Mouse (Mus musculus): Measurements from ENCODE around the gene Ap3b1.

Ap3b1 gene

DNA sequence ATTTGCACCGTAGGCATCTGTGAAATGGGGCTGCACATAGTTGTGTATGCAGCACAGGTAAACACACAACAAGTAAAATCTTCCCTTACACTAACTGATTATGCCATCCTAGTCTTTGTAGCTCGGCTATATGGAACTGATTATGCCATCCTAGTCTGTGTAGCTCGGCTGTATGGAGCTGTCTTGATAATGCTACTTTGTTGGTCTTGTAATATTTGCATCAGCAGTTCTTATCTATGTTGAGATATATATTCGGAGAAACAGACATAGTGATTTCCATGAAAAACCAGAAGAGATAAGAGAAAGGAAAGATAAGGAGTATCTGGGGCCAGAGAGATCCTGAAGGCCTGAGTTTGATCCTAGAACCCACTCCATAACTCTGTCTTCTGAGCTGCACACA lies 178.6 kb downstream of the Ap3b1 start:
- no peak for DNase-seq (ENCODE audit: low read depth, low spot score)

DNA sequence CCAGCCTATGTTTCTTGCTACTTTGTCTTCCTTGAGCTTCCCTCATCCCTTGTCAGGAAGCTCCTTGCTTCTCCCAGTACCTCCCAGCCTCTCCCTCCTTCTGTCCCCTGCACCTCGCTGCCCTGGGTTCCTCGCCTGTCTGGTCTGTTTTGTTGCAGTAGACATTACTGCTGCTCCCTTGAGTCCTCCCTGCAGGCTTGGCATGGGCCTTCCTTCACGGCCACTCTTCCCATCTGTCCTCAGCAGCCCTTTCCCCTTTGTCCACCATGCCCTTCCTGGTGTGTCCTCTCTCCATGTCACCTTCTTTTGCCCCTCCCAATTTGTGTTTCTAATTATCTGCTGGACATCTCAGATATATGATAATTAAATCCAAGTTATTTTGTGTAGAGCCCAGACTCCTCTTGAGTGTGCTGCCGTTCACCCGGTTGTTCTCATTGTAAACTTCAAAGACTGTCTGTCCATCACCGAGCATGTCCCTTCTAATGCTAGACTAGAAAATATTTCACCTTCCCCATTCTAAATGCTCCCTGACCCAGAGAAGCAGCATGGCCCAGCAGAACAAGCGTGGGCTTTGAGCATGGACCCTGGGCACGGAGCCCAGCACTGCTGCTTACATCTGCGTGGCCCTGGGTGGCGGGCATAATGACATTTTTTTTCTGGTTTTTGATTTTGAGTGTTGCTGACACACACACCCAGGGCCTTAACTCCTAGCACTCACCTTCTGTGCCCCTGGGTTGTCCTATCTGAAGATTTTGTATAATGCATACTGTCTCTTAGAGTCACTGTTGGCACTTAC lies 181.3 kb downstream of the Ap3b1 start:
- DNase-seq (ENCODE audit: low read depth, low spot score): no peak

- DNase-seq (ENCODE audit: low read depth, low spot score): no peak
Observed at GRCm38 (mm10) chr13:94542061-94542460, 183.3 kb downstream of the Ap3b1 start.

- no peak for DNase-seq (ENCODE audit: low read depth, low spot score)
Observed at GRCm38 (mm10) chr13:94544211-94544610, 185.5 kb downstream of the Ap3b1 start.

GRCm38 (mm10) chr13:94545739-94546138 lies 187.0 kb downstream of the Ap3b1 start:
- no peak for DNase-seq (ENCODE audit: low read depth, low spot score)

GRCm38 (mm10) chr13:94546246-94546645 lies 187.5 kb downstream of the Ap3b1 start:
- no peak for DNase-seq (ENCODE audit: low read depth, low spot score)

GRCm38 (mm10) chr13:94549580-94549979 lies 190.8 kb downstream of the Ap3b1 start:
- no peak for DNase-seq (ENCODE audit: low read depth, low spot score)

DNA sequence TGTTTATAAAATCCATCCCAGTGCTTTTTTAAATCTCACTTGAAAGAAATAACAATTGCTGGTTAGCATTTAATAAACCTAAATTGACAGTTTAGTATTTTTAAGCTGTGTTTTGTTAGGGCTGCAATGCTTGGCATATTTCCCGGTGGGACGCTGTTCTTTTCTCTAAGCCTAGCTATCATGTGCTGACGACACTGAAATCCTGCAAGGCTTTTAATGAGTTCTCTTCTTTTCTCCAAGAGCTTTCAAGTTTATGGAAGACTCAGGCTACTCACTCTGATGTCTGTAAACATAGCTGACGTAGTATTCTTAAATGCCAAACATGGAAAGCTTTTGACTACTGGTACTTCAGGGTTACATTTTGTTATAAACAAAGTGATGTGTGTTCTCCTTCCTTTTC lies 191.3 kb downstream of the Ap3b1 start:
- no peak for DNase-seq (ENCODE audit: low read depth, low spot score)

- DNase-seq (ENCODE audit: low read depth, low spot score): peak; percentile 46
Observed at GRCm38 (mm10) chr13:94560011-94560410, 201.3 kb downstream of the Ap3b1 start.

DNA sequence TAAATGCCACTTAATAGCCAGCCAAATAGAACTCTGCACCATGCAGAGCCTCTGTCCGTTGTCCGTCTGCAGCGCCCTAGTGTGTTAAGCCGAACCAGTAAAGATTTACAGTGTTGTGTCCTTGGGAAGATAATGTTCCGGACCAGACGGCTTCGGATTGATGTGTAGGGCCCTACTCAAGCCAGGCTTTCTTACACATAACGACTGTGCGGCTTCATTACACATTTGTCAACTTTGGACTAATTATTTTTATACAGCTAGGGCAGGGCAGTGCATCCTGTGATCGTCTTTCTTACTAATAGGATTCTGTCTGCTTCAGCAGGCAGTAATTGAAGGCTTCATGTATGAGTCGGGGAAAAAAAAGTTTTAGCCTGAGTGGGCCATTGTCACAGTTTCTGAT lies 202.1 kb downstream of the Ap3b1 start:
- no peak for DNase-seq (ENCODE audit: low read depth, low spot score)

- no peak for DNase-seq (ENCODE audit: low read depth, low spot score)
Observed at GRCm38 (mm10) chr13:94562652-94563339, 204.0 kb downstream of the Ap3b1 start.

DNA sequence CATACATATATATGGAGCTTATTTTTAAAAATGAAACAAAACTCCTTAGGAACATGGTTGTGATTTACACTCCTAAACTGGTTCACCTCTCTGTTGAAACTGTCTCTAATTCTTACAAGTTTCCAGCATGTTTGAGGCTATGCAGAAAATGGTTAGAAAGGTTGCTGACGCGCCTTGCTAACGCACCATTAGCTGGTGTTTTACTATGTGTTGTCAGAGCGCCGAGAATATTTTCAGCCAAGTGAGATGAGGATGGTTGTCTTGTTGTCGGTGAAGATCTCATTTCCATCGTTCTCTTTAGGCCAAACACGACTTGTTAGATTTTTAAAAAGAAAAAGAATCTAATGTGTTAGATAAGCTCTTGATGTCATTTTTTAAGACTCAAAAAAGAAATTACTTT lies 205.1 kb downstream of the Ap3b1 start:
- DNase-seq (ENCODE audit: low read depth, low spot score): no peak

- no peak for DNase-seq (ENCODE audit: low read depth, low spot score)
Observed at GRCm38 (mm10) chr13:94564351-94564994, 205.7 kb downstream of the Ap3b1 start.

GRCm38 (mm10) chr13:94565176-94565575 lies 206.4 kb downstream of the Ap3b1 start:
- no peak for DNase-seq (ENCODE audit: low read depth, low spot score)

DNA sequence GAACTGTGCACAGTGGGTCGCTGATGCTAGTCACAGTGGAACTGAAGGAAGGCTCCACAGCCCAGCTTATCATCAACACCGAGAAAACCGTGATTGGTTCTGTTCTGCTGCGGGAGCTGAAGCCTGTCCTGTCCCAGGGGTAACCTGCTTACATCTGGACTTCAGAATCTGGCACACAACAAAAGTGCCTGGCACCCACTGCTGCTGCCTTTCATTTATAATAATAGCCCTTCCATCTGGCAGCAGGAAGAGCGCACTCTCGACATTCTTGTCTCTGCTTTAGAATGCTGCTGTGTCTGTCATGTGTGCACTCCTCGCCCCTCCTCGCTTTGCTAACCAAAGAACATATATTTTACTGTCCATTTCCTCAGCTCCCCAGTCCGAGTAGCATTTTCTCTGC lies 206.9 kb downstream of the Ap3b1 start:
- DNase-seq (ENCODE audit: low read depth, low spot score): no peak

- DNase-seq (ENCODE audit: low read depth, low spot score): no peak
Observed at GRCm38 (mm10) chr13:94567739-94568138, 209.0 kb downstream of the Ap3b1 start.

DNA sequence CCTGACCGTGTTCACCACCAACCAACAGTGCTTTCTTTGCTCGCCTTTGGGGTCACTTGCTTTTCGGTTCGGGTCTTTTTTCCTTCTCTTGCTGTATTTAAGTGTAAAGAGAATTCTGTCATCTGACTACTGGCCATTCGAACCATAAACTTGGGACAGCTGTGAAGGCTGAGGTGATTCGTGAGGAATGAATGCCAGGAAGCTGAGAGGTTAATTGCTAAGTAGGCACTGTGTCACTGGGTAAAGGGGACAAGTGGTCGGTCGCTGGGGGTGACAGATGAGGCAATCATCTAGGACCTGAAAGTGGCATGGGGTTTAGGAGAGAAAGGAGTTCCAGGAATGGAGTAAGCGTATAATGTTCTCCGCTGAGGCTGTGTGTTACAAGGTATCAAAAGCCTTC lies 212.2 kb downstream of the Ap3b1 start:
- DNase-seq (ENCODE audit: low read depth, low spot score): no peak

DNA sequence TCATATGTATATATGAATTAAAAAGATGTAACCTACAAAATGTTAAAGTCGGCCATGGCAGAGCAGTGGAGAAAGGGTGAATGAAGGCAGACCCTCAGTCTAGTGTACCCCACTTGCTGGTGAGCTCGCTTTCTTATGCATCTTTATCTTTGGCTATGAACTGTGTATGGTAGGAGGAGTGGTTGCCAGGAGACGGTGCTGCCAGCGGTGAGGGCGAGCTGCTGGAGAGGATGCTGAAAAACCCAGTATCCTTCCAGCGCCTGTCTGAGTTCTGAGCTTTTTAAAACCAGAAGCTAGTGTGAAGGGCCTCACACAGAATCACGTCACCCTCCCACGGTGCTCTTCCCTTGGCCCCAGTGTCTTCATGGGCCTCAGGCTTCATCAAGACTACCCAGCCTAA lies 214.6 kb downstream of the Ap3b1 start:
- no peak for DNase-seq (ENCODE audit: low read depth, low spot score)

DNA sequence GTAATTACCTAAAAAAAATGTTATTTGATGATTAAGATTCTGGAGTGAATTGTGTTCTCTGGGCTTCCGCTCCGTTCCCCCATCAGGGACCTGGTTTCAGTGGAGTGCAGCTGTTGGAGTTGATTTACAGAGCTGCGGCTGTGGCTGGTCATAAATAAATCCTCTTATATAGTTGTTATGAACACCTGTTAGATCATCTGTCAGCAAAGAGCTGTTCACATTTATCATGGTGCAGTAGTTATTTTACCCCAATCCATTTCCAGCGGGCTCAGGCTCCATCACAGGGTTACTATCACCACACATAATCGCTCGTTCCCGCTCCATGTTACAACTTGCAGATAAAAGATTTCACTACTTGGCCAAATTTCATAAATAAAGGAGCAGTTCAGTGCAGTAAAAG lies 215.1 kb downstream of the Ap3b1 start:
- no peak for DNase-seq (ENCODE audit: low read depth, low spot score)

DNA sequence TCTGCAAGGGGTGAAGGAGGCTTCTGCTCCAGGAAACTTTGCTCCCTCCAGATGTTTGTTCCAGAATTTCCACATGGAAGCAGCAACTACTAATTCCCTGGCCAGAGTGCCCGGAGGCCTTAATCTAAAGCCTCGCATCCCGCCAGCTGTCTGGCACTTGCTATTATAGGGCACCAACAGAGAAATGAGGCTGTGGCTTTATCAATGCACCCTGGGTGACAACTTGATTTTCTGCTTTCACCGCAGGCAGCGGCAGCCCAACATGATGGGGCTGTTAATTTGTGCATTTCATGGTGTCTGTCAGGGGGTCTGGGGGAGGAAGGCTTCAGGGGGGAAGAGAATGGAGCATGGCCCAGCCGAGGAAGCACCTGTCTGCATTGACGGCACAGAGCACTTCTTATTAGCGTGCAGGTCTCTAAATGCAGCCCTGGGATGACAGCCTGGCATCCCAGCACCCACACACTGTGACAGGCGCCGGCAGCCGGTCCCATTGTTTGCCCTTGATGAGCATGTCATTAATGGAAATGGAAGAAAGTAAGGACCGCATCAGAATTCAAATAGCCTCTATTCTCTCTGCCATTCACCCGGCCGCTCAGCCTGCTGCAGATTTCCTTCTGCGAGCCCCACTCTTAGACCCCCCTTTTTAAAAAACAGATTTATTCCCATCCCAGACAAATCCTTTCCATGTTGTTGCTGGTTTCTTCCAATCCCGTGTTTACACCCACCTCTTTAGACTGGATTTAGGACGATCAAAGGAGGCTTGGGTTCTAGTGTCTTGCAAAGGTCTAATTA lies 217.0 kb downstream of the Ap3b1 start:
- DNase-seq (ENCODE audit: low read depth, low spot score): no peak

DNA sequence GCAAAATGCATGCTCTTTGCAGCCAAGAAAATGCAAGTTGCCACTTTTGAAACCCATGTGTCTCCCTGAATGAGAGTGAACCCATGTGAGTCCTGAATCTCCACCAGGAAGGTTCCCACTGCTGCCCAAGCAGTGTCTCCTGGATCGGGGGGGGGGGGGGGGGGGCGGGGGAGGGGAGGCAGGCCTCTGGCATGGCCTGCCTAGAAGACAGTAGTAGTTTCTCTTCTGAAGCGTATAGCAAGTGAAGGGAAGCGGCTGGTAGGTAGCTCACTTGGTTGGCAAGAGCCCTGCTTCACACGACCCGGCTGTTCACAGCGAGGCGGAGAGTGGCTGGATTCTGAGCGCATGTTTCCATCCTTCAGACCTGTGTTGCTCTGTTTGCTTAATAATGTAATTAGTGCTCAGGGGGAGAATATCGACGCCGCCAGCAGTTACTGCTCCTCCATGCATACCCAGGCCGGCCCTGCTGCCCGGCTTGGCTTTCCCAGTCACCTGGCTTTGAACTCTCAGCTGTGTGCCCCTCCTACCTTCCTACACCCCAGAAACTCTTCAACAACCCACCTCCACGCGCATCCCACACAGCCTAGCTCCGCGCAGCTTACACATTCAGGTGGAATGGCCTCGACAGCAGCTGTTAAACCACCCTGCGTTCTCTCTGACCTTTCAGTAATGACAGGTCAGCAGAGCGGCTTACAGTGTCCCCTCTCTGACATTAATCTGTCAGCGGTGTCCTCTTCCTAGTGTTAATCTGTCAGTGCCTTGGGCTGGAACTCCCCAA lies 217.8 kb downstream of the Ap3b1 start:
- no peak for DNase-seq (ENCODE audit: low read depth, low spot score)
